ENCODE assay signal across 8 mouse cellular contexts in genomic region chr6:34708650-34709265, GRCm38 (mm10).
DNase-seq lines count a peak whose midpoint lies in the region; ATAC-seq and TF ChIP-seq lines count a peak whose summit lies in the region.

No protein-coding gene starts in this region.

- H3K36me3 ChIP-seq in forebrain, postnatal 0 days (ENCODE audit: insufficient read depth), result no peaks in the 10 kb centered on the region
- H3K36me3 ChIP-seq in kidney, embryonic 14.5 days (ENCODE audit: control insufficient read depth, insufficient read depth, low read length), result no peaks in the 10 kb centered on the region
- no peaks in the 10 kb centered on the region for H3K36me3 ChIP-seq in liver, embryonic 15.5 days (replicated peaks)

- no peaks in the 10 kb centered on the region for H3K27me3 ChIP-seq in forebrain, postnatal 0 days (ENCODE audit: insufficient read depth, low read length)
- H3K27me3 ChIP-seq in kidney, embryonic 14.5 days (ENCODE audit: control insufficient read depth, insufficient read depth, low read length), result no peaks in the 10 kb centered on the region
- no peaks in the 10 kb centered on the region for H3K27me3 ChIP-seq in liver, embryonic 15.5 days

- peak overlapping the region; percentile 63 for H3K4me3 ChIP-seq in forebrain, postnatal 0 days (ENCODE audit: low read depth, low read length)
- peak overlapping the region; percentile 41 for H3K4me3 ChIP-seq in kidney, embryonic 14.5 days (ENCODE audit: low read length)
- H3K4me3 ChIP-seq in liver, embryonic 15.5 days (replicated peaks), result peak overlapping the region; percentile 49; the same call in 1 of the 2 replicates

- peak; percentile 55 for ATAC-seq in frontal cortex, adult (ENCODE audit: low TSS enrichment)
- peak; percentile 21 for ATAC-seq in cerebellum, adult (ENCODE audit: insufficient number of reproducible peaks, low FRiP score, low TSS enrichment)
- ATAC-seq in forebrain, postnatal 0 days, result peak; percentile 69
- ATAC-seq in kidney, embryonic 14.5 days (ENCODE audit: low FRiP score, low TSS enrichment), result peak; percentile 55; the same call in 1 of the 2 replicates
- no peak for ATAC-seq in liver, embryonic 15.5 days (ENCODE audit: insufficient read depth)
- ATAC-seq in erythroblast, adult 5-6 weeks (replicated peaks; ENCODE audit: low FRiP score, poor library complexity, severe bottlenecking), result no peak

- peak overlapping the region; percentile 88 for H3K4me2 ChIP-seq in forebrain, postnatal 0 days (ENCODE audit: low read depth)
- peak overlapping the region; percentile 49 for H3K4me2 ChIP-seq in kidney, embryonic 14.5 days (replicated peaks; ENCODE audit: low read depth, low read length)
- peak overlapping the region; percentile 31 for H3K4me2 ChIP-seq in liver, embryonic 15.5 days

- peak overlapping the region; percentile 70 for H3K9ac ChIP-seq in forebrain, postnatal 0 days
- no peak overlapping the region; the same call in 1 of the 2 replicates for H3K9ac ChIP-seq in kidney, embryonic 14.5 days (ENCODE audit: low read depth, low read length)
- no peak overlapping the region for H3K9ac ChIP-seq in liver, embryonic 15.5 days

- 10% methylated on average over 13 of the region's 13 CpGs for WGBS in forebrain, postnatal 0 days
- WGBS in kidney, embryonic 14.5 days, result 24% methylated on average over 13 of the region's 13 CpGs
- 32% methylated on average over 13 of the region's 13 CpGs for WGBS in liver, embryonic 15.5 days (ENCODE audit: insufficient replicate concordance)

- no peak overlapping the region for H3K27ac ChIP-seq in forebrain, postnatal 0 days (ENCODE audit: low read depth, low read length)
- H3K27ac ChIP-seq in kidney, embryonic 14.5 days (ENCODE audit: low read depth, low read length), result peak overlapping the region; percentile 60
- no peak overlapping the region for H3K27ac ChIP-seq in liver, embryonic 15.5 days (replicated peaks)

- DNase-seq in frontal cortex, postnatal 14 days (ENCODE audit: low spot score in 2 of 2), result no peak
- peak; percentile 50 for DNase-seq in forebrain, postnatal 0 days
- peak; percentile 94 for DNase-seq in retina, postnatal 1 day

- H3K4me1 ChIP-seq in forebrain, postnatal 0 days (ENCODE audit: insufficient read depth), result peaks cover 18% of the 10 kb centered on the region; the same call in 1 of the 2 replicates
- peaks cover 14% of the 10 kb centered on the region; the same call in 1 of the 2 replicates for H3K4me1 ChIP-seq in kidney, embryonic 14.5 days (ENCODE audit: control insufficient read depth, insufficient read depth, low read length)
- H3K4me1 ChIP-seq in liver, embryonic 15.5 days (replicated peaks), result 0 out of 2 replicates have a peak, but pooled peaks cover 3% of the 10 kb centered on the region

- TF ChIP-seq CTCF in forebrain, postnatal 0 days (IDR thresholded peaks at IDR 0.05; ENCODE audit: low read depth), result no peak

- H3K9me3 ChIP-seq in forebrain, postnatal 0 days (ENCODE audit: low read length), result no peaks in the 10 kb centered on the region
- H3K9me3 ChIP-seq in kidney, embryonic 14.5 days (ENCODE audit: control insufficient read depth, low read length), result peaks cover 11% of the 10 kb centered on the region; the same call in 1 of the 2 replicates
- 0 out of 2 replicates have a peak, but pooled peaks cover 4% of the 10 kb centered on the region for H3K9me3 ChIP-seq in liver, embryonic 15.5 days (replicated peaks)

Comparison
In these comparisons a context has a peak if more than half of its experiments do, and no peak if none do; other contexts are left out.
1. ATAC-seq: peak in frontal cortex, adult (single experiment), cerebellum, adult (single experiment), forebrain, postnatal 0 days (single experiment) and kidney, embryonic 14.5 days (single experiment); none in liver, embryonic 15.5 days (single experiment) and erythroblast, adult 5-6 weeks (single experiment).
2. DNase-seq: peak in forebrain, postnatal 0 days (single experiment) and retina, postnatal 1 day (single experiment); none in frontal cortex, postnatal 14 days (0 of 2).
3. H3K4me2 ChIP-seq: peak in every context shown above with its lines; median percentile 88 in forebrain, postnatal 0 days; 49 in kidney, embryonic 14.5 days; 31 in liver, embryonic 15.5 days.
4. Peak in every context shown above with its lines, with median percentiles within 50 percentile points of each other: H3K4me3 ChIP-seq.